Comparison of ENCODE assay signal across 18 mouse cellular contexts in the genomic region with DNA sequence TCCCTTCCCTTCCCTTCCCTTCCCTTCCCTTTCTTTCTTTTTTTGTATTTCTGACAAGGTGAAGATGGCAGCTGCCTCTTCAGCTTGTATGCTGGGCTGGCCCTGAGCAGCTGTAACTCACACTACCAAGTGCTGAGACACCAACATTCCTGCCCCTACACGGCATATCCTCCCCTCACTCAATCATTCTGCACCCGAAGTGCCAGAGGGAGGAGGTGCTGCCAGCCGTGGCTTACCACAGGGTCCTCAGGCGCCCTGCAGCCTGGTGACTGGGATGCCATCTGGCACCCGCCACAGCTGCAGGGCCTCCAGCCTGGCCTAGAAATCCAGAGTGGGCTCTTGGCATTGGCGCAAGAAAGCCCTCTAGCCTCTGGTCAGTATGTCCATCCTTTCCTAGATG.
DNase-seq lines count a peak whose midpoint lies in the region; ATAC-seq and TF ChIP-seq lines count a peak whose summit lies in the region.
"Had no signal": no experiment of that assay in that cellular context is flagged by ENCODE, and none has a peak within 500 bp of the region (broad histone marks: within the 10 kb centered on the region; RNA-seq: fewer than 3 reads in every experiment).

No protein-coding gene starts in this region.

- DNase-seq in kidney, postnatal 0 days (ENCODE audit: low spot score), result peak; percentile 63
- DNase-seq in gastrocnemius, adult 2 months, result peak; percentile 88
- DNase-seq in skeletal muscle tissue, adult 2 months (ENCODE audit: low read depth, low spot score), result peak; percentile 88
- peak; percentile 69 for DNase-seq in thymus, postnatal 4 days
- DNase-seq in frontal cortex, adult 2 months (ENCODE audit: extremely low spot score in 1 of 2, low spot score in 1 of 2), result no peak
- DNase-seq in spleen, adult 12 weeks (ENCODE audit: low spot score), result no peak
- DNase-seq: cerebellum, adult 9-10 months; embryo, embryonic 11 days; kidney, adult 18-20 months; liver; liver, postnatal 0 days; lung, postnatal 36 days; spleen, adult 18-20 months had no signal

- no peaks in the 10 kb centered on the region for H3K36me3 ChIP-seq in kidney, postnatal 0 days (ENCODE audit: insufficient read depth, low read length)
- no peaks in the 10 kb centered on the region for H3K36me3 ChIP-seq in kidney, embryonic 14.5 days (ENCODE audit: control insufficient read depth, insufficient read depth, low read length)
- H3K36me3 ChIP-seq: forebrain, embryonic 15.5 days; heart, embryonic 15.5 days; midbrain, embryonic 12.5 days; neural tube, embryonic 15.5 days had no signal

- no peaks in the 10 kb centered on the region for H3K9me3 ChIP-seq in kidney, postnatal 0 days (replicated peaks; ENCODE audit: low read length)
- no peaks in the 10 kb centered on the region for H3K9me3 ChIP-seq in kidney, embryonic 14.5 days (ENCODE audit: control insufficient read depth, low read length)
- H3K9me3 ChIP-seq: forebrain, embryonic 15.5 days; heart, embryonic 15.5 days; midbrain, embryonic 12.5 days; neural tube, embryonic 15.5 days had no signal

- intact Hi-C loops in gastrocnemius, adult 2 months (cut with DNase I), result loop anchor here (1.0 to 5.0 kb wide), 3 partner anchors 83 to 409 kb away; no protein-coding TSS in a partner anchor

- H3K27ac ChIP-seq in kidney, postnatal 0 days, result no peak overlapping the region
- no peak overlapping the region for H3K27ac ChIP-seq in kidney, embryonic 14.5 days (ENCODE audit: low read depth, low read length)
- H3K27ac ChIP-seq in gastrocnemius, adult 2 months, result peak overlapping the region; percentile 96
- H3K27ac ChIP-seq: forebrain, embryonic 15.5 days; heart, embryonic 15.5 days; midbrain, embryonic 12.5 days; neural tube, embryonic 15.5 days had no signal

- H3K4me3 ChIP-seq in kidney, postnatal 0 days (replicated peaks; ENCODE audit: low read depth, low read length), result no peak overlapping the region
- H3K4me3 ChIP-seq in kidney, embryonic 14.5 days (ENCODE audit: low read length), result no peak overlapping the region
- H3K4me3 ChIP-seq in gastrocnemius, adult 2 months, result no peak overlapping the region
- H3K4me3 ChIP-seq: forebrain, embryonic 15.5 days; heart, embryonic 15.5 days; midbrain, embryonic 12.5 days; neural tube, embryonic 15.5 days had no signal

- no peak for TF ChIP-seq CTCF in kidney, postnatal 0 days (IDR thresholded peaks at IDR 0.05; ENCODE audit: low read depth)
- no peak for TF ChIP-seq CTCF in gastrocnemius, adult 2 months (IDR thresholded peaks at IDR 0.05)

- H3K4me2 ChIP-seq in kidney, postnatal 0 days (ENCODE audit: low read length), result no peak overlapping the region
- H3K4me2 ChIP-seq in kidney, embryonic 14.5 days (replicated peaks; ENCODE audit: low read depth, low read length), result no peak overlapping the region
- H3K4me2 ChIP-seq: forebrain, embryonic 15.5 days; heart, embryonic 15.5 days; midbrain, embryonic 12.5 days; neural tube, embryonic 15.5 days had no signal

- WGBS in kidney, postnatal 0 days, result 67% methylated on average over 6 of the region's 6 CpGs
- 63% methylated on average over 6 of the region's 6 CpGs for WGBS in kidney, embryonic 14.5 days

- ATAC-seq in kidney, postnatal 0 days (replicated peaks; ENCODE audit: low FRiP score, low read depth), result 0 out of 2 replicates have a peak, but pooled peaks have one; percentile 61
- no peak for ATAC-seq in kidney, embryonic 14.5 days (ENCODE audit: low FRiP score, low TSS enrichment)
- ATAC-seq: forebrain, embryonic 15.5 days; liver, postnatal 0 days had no signal

- H3K4me1 ChIP-seq in kidney, postnatal 0 days (replicated peaks; ENCODE audit: insufficient read depth, low read length), result no peaks in the 10 kb centered on the region
- no peaks in the 10 kb centered on the region for H3K4me1 ChIP-seq in kidney, embryonic 14.5 days (ENCODE audit: control insufficient read depth, insufficient read depth, low read length)
- H3K4me1 ChIP-seq: forebrain, embryonic 15.5 days; midbrain, embryonic 12.5 days; neural tube, embryonic 15.5 days had no signal

- H3K27me3 ChIP-seq in kidney, postnatal 0 days (ENCODE audit: insufficient read depth, low read length), result no peaks in the 10 kb centered on the region
- H3K27me3 ChIP-seq in kidney, embryonic 14.5 days (ENCODE audit: control insufficient read depth, insufficient read depth, low read length), result no peaks in the 10 kb centered on the region
- H3K27me3 ChIP-seq: forebrain, embryonic 15.5 days; neural tube, embryonic 15.5 days had no signal

- no peak overlapping the region for H3K9ac ChIP-seq in kidney, postnatal 0 days (ENCODE audit: low read depth, low read length)
- no peak overlapping the region for H3K9ac ChIP-seq in kidney, embryonic 14.5 days (ENCODE audit: low read depth, low read length)
- H3K9ac ChIP-seq: forebrain, embryonic 15.5 days; heart, embryonic 15.5 days; liver, postnatal 0 days; midbrain, embryonic 12.5 days; neural tube, embryonic 15.5 days had no signal

Comparison
In these comparisons a context has a peak if more than half of its experiments do, and no peak if none do; other contexts are left out.
1. DNase-seq: peak in kidney, postnatal 0 days (single experiment), gastrocnemius, adult 2 months (single experiment), skeletal muscle tissue, adult 2 months (single experiment) and thymus, postnatal 4 days (single experiment); none in frontal cortex, adult 2 months (0 of 2) and spleen, adult 12 weeks (single experiment).